Mouse (Mus musculus) G1E (cell line): Measurements from ENCODE around the gene Fcrlb.

ENCODE experiments used
- CTCF ChIP-seq: IDR thresholded peaks from 2 replicates; pipeline ENCODE4 v1.5.1; 2012; ENCODE audit warnings: low read depth, low read length, inconsistent platforms, mixed read lengths
- GATA1 ChIP-seq: IDR thresholded peaks from 2 replicates; pipeline ENCODE4 v1.6.1; 2012; ENCODE audit warnings: borderline replicate concordance, low read length, inconsistent platforms, mixed read lengths
- GATA2 ChIP-seq: IDR thresholded peaks from 2 replicates; pipeline ENCODE4 v1.6.1; 2012; ENCODE audit warnings: low read depth, low read length, inconsistent platforms, borderline replicate concordance
- POLR2AphosphoS5 ChIP-seq: IDR thresholded peaks from 2 replicates; pipeline ENCODE4 v1.6.1; 2012; ENCODE audit warnings: low read depth, low read length, inconsistent platforms; ENCODE audit not compliant: insufficient replicate concordance

- TF ChIP-seq CTCF (no peak), POLR2AphosphoS5 (no peak), GATA1 (no peak), GATA2 (no peak)
Measured at GRCm38 (mm10) chr1:170876906-170877305, 35.8 kb downstream of the Fcrlb start.
